Mouse (Mus musculus) midbrain, embryonic 14.5 days (tissue): ENCODE measurements around the gene Tmem182. TPM values are rescaled to one million over a fixed set of nuclear protein-coding genes. Genes with fewer than 3 reads are reported as not detected.

Source experiments
- ATAC-seq: fragments of 200-750 bp; cut with Nextera tagmentation; 2 replicates; pipeline ENCODE4 v1.8.0; 2017; ENCODE audit warnings: moderate number of reproducible peaks, moderate library complexity; ENCODE audit not compliant: low FRiP score, low TSS enrichment
- DNase-seq: peaks from one replicate; pipeline ENCODE4 v3.0.0-alpha.2; 2015
- H3K27ac ChIP-seq: fragments of 300-500 bp; sonication (generic); replicated peaks from 2 replicates; pipeline ENCODE4 v1.5.1; 2014; ENCODE audit warnings: mild to moderate bottlenecking, low read depth, low read length, moderate library complexity
- H3K27me3 ChIP-seq: fragments of 300-500 bp; sonication (generic); 2 replicates; pipeline ENCODE4 v1.6.1; 2014; ENCODE audit warnings: low read length, control low read depth, mixed read lengths; ENCODE audit not compliant: control insufficient read depth, insufficient read depth
- H3K36me3 ChIP-seq: fragments of 300-500 bp; sonication (generic); 2 replicates; pipeline ENCODE4 v1.6.1; 2014; ENCODE audit warnings: low read length, control low read depth; ENCODE audit not compliant: control insufficient read depth, insufficient read depth
- H3K4me1 ChIP-seq: fragments of 300-500 bp; sonication (generic); 2 replicates; pipeline ENCODE4 v1.6.1; 2014; ENCODE audit warnings: mild to moderate bottlenecking, antibody characterized with exemption, low read length, control low read depth; ENCODE audit not compliant: control insufficient read depth, insufficient read depth
- H3K4me2 ChIP-seq: fragments of 300-500 bp; sonication (generic); 2 replicates; pipeline ENCODE4 v1.6.1; 2014; ENCODE audit warnings: mild to moderate bottlenecking, low read length, moderate library complexity
- H3K4me3 ChIP-seq: fragments of 300-500 bp; sonication (generic); replicated peaks from 2 replicates; pipeline ENCODE4 v1.5.1; 2014; ENCODE audit warnings: low read depth, low read length
- H3K9ac ChIP-seq: fragments of 300-500 bp; sonication (generic); replicated peaks from 2 replicates; pipeline ENCODE4 v1.6.1; 2014; ENCODE audit warnings: mild to moderate bottlenecking, low read length, moderate library complexity
- H3K9me3 ChIP-seq: fragments of 300-500 bp; sonication (generic); 2 replicates; pipeline ENCODE4 v1.6.1; 2016; ENCODE audit warnings: low read length, control low read depth, mixed read lengths; ENCODE audit not compliant: control insufficient read depth
- WGBS: fragments of 180-500 bp; shearing (Covaris S2); extraction: QIAGEN DNeasy Blood & Tissue Kit; methylation state at CpG from one replicate; pipeline ENCODE4 v1.1.7; 2014; 5-methylcytosine and 5-hydroxymethylcytosine counted together
- polyA plus RNA-seq: library from polyadenylated mRNA; unstranded; fragments of >200 nt; fragmentation: Nextera tagmentation; extraction: Ambion mirVana; gene quantifications from 2 replicates; pipeline ENCODE4 v1.2.1, GENCODE M21; 2014

Gene Tmem182
- polyA plus RNA-seq, 1 experiment from 2014 or later = 0.08 TPM

GRCm38 (mm10) chr1:40808643-40809042, 3.2 kb downstream of the Tmem182 start:
- H3K4me3 ChIP-seq = no peak overlapping the region
- H3K27me3 ChIP-seq = no peaks in the 10 kb centered on the region

GRCm38 (mm10) chr1:40815071-40815845, 9.9 kb downstream of the Tmem182 start:
- H3K4me3 ChIP-seq = no peak overlapping the region
- H3K27ac ChIP-seq = no peak overlapping the region
- H3K4me1 ChIP-seq = no peaks in the 10 kb centered on the region
- ATAC-seq (no peak), DNase-seq (no peak)
- no peak overlapping the region for H3K4me2 ChIP-seq
- no peaks in the 10 kb centered on the region for H3K36me3 ChIP-seq
- 72% methylated on average over 16 of the region's 16 CpGs for WGBS
- no peaks in the 10 kb centered on the region for H3K27me3 ChIP-seq
- no peaks in the 10 kb centered on the region for H3K9me3 ChIP-seq
- no peak overlapping the region for H3K9ac ChIP-seq

More at GRCm38 (mm10) chr1:40808643-40809042, 3.2 kb downstream of the Tmem182 start:
- H3K9me3 ChIP-seq = no peaks in the 10 kb centered on the region
- no peak overlapping the region for H3K4me2 ChIP-seq
- no peak for DNase-seq
- no peak overlapping the region for H3K27ac ChIP-seq
- 92% methylated on average over 3 of the region's 3 CpGs for WGBS
- no peak overlapping the region for H3K9ac ChIP-seq
- no peak for ATAC-seq
- no peaks in the 10 kb centered on the region for H3K36me3 ChIP-seq
- H3K4me1 ChIP-seq = no peaks in the 10 kb centered on the region

- DNase-seq (no peak), ATAC-seq (no peak)
- Histone ChIP-seq H3K4me2 (no peak overlapping the region), H3K9ac (no peak overlapping the region), H3K9me3 (no peaks in the 10 kb centered on the region), H3K27ac (no peak overlapping the region), H3K27me3 (no peaks in the 10 kb centered on the region), H3K4me3 (no peak overlapping the region), H3K36me3 (no peaks in the 10 kb centered on the region), H3K4me1 (no peaks in the 10 kb centered on the region)
- 80% methylated on average over 4 of the region's 4 CpGs for WGBS
These were observed 19.1 kb downstream of the Tmem182 start for GRCm38 (mm10) chr1:40824517-40824916.

- Histone ChIP-seq H3K4me1 (no peaks in the 10 kb centered on the region), H3K4me2 (no peak overlapping the region), H3K9ac (no peak overlapping the region), H3K36me3 (no peaks in the 10 kb centered on the region), H3K27ac (no peak overlapping the region), H3K27me3 (no peaks in the 10 kb centered on the region), H3K4me3 (no peak overlapping the region), H3K9me3 (no peaks in the 10 kb centered on the region)
- DNase-seq = no peak
- ATAC-seq = no peak
- 85% methylated on average over 8 of the region's 8 CpGs for WGBS
These were observed 19.5 kb downstream of the Tmem182 start for GRCm38 (mm10) chr1:40824936-40825335.

- Histone ChIP-seq H3K27me3 (no peaks in the 10 kb centered on the region), H3K36me3 (no peaks in the 10 kb centered on the region), H3K4me2 (no peak overlapping the region), H3K4me3 (no peak overlapping the region), H3K9ac (no peak overlapping the region), H3K9me3 (no peaks in the 10 kb centered on the region), H3K27ac (no peak overlapping the region), H3K4me1 (no peaks in the 10 kb centered on the region)
- 80% methylated on average over 7 of the region's 7 CpGs for WGBS
- DNase-seq (no peak), ATAC-seq (no peak)
These were observed 20.4 kb downstream of the Tmem182 start for GRCm38 (mm10) chr1:40825826-40826225.

GRCm38 (mm10) chr1:40829213-40829914, 24.0 kb downstream of the Tmem182 start:
- ATAC-seq = no peak
- no peaks in the 10 kb centered on the region for H3K4me1 ChIP-seq
- H3K4me2 ChIP-seq = no peak overlapping the region
- no peak overlapping the region for H3K9ac ChIP-seq
- no peak overlapping the region for H3K4me3 ChIP-seq
- H3K36me3 ChIP-seq = no peaks in the 10 kb centered on the region
- no peak overlapping the region for H3K27ac ChIP-seq
- DNase-seq = no peak
- no peaks in the 10 kb centered on the region for H3K9me3 ChIP-seq
- 72% methylated on average over 10 of the region's 10 CpGs for whole genome bisulfite sequencing
- H3K27me3 ChIP-seq = no peaks in the 10 kb centered on the region

GRCm38 (mm10) chr1:40830712-40831507, 25.5 kb downstream of the Tmem182 start:
- no peak overlapping the region for H3K4me3 ChIP-seq
- H3K27ac ChIP-seq = no peak overlapping the region
- H3K4me1 ChIP-seq = no peaks in the 10 kb centered on the region
- no peak for DNase-seq
- 93% methylated on average over 4 of the region's 4 CpGs for WGBS
- no peaks in the 10 kb centered on the region for H3K9me3 ChIP-seq
- no peaks in the 10 kb centered on the region for H3K36me3 ChIP-seq
- no peak overlapping the region for H3K4me2 ChIP-seq
- H3K9ac ChIP-seq = no peak overlapping the region
- no peaks in the 10 kb centered on the region for H3K27me3 ChIP-seq
- ATAC-seq = no peak

- DNase-seq = no peak
- Histone ChIP-seq H3K4me2 (no peak overlapping the region), H3K9ac (no peak overlapping the region), H3K9me3 (no peaks in the 10 kb centered on the region), H3K27ac (no peak overlapping the region), H3K4me3 (no peak overlapping the region), H3K4me1 (no peaks in the 10 kb centered on the region), H3K36me3 (no peaks in the 10 kb centered on the region), H3K27me3 (no peaks in the 10 kb centered on the region)
- 81% methylated on average over 4 of the region's 4 CpGs for WGBS
- no peak for ATAC-seq
These were observed 30.1 kb downstream of the Tmem182 start for GRCm38 (mm10) chr1:40835468-40835867.
